Mouse (Mus musculus): ENCODE measurements at regions not wholly inside any gene's neighbourhood (a gene's known extent, or its start where the extent isn't known, plus 50 kb on each side); places are given as distances from the start of the nearest gene placed in this dataset.

- no peaks in the 10 kb centered on the region for H3K36me3 ChIP-seq
- H3K27me3 ChIP-seq, result no peaks in the 10 kb centered on the region
- H3K4me1 ChIP-seq, result peaks cover 40% of the 10 kb centered on the region
- 46% methylated on average over 5 of the region's 5 CpGs for WGBS
- no peak overlapping the region for H3K4me3 ChIP-seq
- no peaks in the 10 kb centered on the region for H3K9me3 ChIP-seq
- H3K9ac ChIP-seq, result no peak overlapping the region
- no peak overlapping the region for H3K27ac ChIP-seq
- no peak overlapping the region for H3K4me2 ChIP-seq (replicated peaks)
- no peak for ATAC-seq (ENCODE audit: low FRiP score, low read depth)
Observed at GRCm38 (mm10) chr8:8324520-8324919, 336.5 kb downstream of the Efnb2 start.

GRCm38 (mm10) chr8:8308253-8308652, 352.8 kb downstream of the Efnb2 start:
- no peaks in the 10 kb centered on the region for H3K27me3 ChIP-seq
- WGBS, result 26% methylated on average over 7 of the region's 7 CpGs
- H3K36me3 ChIP-seq, result no peaks in the 10 kb centered on the region
- ATAC-seq (ENCODE audit: low FRiP score, low read depth), result peak; percentile 88
- H3K4me2 ChIP-seq (replicated peaks), result peak overlapping the region; percentile 37; the same call in 1 of the 2 replicates
- H3K9ac ChIP-seq, result no peak overlapping the region
- peaks cover 22% of the 10 kb centered on the region for H3K4me1 ChIP-seq
- no peak overlapping the region for H3K4me3 ChIP-seq
- H3K27ac ChIP-seq, result peak overlapping the region; percentile 56; the same call in 1 of the 2 replicates
- H3K9me3 ChIP-seq, result no peaks in the 10 kb centered on the region

DNA sequence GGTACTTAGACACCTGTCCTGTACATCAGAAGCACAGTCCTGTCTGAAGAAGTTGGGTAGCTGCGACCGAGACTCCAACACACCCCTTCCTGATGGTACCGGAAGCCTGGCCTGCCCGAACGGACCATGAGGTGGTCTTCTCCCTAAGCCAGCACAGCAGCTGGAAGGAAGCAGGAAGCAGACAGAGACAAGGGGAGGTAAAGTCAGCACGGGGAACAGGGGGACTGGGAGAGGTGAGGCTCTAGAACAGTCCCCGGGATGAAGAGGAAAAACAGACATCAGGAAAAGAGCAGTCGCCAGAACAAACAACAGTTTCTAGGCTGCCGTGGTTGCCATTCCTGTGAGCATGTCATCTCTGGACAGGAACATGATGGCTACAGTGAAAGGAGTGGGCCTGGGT, 353.6 kb downstream of the Efnb2 start:
- Histone ChIP-seq H3K4me2 (replicated peaks) (peak overlapping the region; percentile 37; the same call in 1 of the 2 replicates), H3K4me1 (peaks cover 22% of the 10 kb centered on the region), H3K36me3 (no peaks in the 10 kb centered on the region), H3K9ac (no peak overlapping the region), H3K27me3 (no peaks in the 10 kb centered on the region), H3K27ac (peak overlapping the region; percentile 56; the same call in 1 of the 2 replicates), H3K4me3 (no peak overlapping the region), H3K9me3 (no peaks in the 10 kb centered on the region)
- ATAC-seq (ENCODE audit: low FRiP score, low read depth), result no peak
- WGBS, result 73% methylated on average over 9 of the region's 9 CpGs

DNA sequence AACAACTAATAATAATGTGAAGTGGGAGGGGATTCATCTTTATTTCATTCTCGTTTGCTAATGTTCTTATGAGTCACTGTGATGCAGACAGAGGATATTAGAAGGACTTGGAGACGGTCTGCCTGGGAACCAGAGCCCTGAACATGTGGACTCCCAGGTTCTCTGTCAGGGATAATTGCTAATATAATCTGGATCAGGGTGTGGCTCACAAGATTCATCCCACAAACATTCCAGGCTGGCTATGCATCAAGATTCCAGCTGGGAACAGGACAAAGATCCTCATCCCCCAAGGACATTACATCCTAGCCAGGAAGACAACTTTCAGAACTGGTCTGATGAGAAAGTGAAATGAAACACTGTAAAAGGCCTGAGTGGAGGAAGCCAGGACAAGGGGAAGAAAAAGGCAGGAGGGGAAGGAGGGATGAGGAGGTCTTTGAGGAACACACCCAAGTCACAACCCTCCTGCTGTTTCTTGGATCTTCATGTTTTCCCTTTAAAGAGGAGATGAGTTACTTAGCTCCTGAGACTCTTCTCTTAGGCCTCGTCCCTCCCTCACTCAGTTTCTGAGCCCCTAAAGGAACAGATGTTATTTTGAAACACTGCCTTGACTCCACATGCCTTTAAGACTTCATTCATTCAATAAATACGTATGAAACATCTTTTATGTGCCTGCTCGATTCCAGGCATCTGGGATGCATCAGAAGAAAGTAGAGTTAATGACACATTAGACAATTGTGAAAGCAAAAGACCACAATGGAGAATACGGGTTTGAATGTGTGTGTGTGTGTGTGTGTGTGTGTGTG, 360.9 kb downstream of the Efnb2 start:
- peak; percentile 73 for ATAC-seq (ENCODE audit: low FRiP score, low read depth)
- Histone ChIP-seq H3K27ac (no peak overlapping the region; the same call in 1 of the 2 replicates), H3K27me3 (no peaks in the 10 kb centered on the region), H3K9ac (no peak overlapping the region), H3K9me3 (no peaks in the 10 kb centered on the region), H3K4me1 (0 out of 2 replicates have a peak, but pooled peaks cover 4% of the 10 kb centered on the region), H3K36me3 (no peaks in the 10 kb centered on the region), H3K4me3 (no peak overlapping the region), H3K4me2 (replicated peaks) (no peak overlapping the region)
- 45% methylated on average over 6 of the region's 6 CpGs for WGBS

DNA sequence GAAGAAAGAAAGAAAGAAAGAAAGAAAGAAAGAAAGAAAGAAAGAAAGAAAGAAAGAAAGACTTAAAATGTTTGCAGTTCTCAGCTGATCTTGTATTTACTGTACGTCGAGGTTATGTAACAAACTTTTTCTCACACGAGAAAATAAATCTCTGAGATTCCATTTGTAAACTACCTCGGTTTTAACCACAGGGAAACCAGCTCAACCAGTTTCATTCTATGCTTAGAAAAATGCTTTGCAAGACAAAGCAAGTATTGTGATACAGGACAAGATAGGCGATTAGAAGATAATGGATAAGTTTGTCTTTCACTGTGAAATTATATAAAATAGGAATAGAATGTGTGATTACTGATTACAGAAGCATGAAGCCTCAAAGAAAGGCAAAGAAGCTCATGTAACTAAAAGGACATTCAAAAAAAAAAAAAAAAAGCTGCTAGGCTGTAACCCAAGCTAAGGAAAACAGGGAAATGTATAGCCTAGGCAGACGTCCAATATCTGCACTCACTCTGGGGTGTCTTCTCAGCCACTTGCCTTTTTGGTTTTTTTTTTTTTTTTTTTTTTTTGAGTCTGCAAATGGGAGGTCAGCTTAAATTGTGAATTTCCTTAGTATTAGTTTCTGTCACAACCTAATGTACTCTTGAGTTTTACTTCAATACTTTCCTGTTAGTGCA, 368.3 kb downstream of the Efnb2 start:
- no peak overlapping the region for H3K9ac ChIP-seq
- no peak overlapping the region for H3K27ac ChIP-seq
- H3K4me2 ChIP-seq (replicated peaks), result no peak overlapping the region
- no peaks in the 10 kb centered on the region for H3K36me3 ChIP-seq
- no peak for ATAC-seq (ENCODE audit: low FRiP score, low read depth)
- H3K4me3 ChIP-seq, result no peak overlapping the region
- no peaks in the 10 kb centered on the region for H3K27me3 ChIP-seq
- H3K4me1 ChIP-seq, result no peaks in the 10 kb centered on the region
- H3K9me3 ChIP-seq, result no peaks in the 10 kb centered on the region
- 64% methylated on average over 6 of the region's 6 CpGs for WGBS

DNA sequence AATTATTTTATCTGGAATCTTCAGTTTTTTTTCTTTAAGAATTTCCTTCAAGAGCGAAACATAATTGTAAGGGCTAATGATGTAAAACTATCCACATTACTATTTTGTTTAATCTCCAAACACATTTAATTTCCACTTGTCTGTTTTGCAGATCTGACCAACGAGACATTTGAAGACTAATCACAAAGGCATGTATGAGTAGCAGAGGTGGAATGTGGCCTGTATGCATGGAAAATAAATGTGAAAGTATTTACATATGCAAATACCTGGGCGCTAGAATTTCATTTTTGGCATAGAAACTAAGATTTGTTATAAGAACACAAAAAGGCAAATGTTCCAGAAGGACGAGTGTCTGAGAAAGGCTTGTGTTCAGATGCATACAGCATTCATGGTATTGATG, 375.2 kb downstream of the Efnb2 start:
- ATAC-seq (ENCODE audit: low FRiP score, low read depth), result no peak
- no peak overlapping the region for H3K4me3 ChIP-seq
- no peaks in the 10 kb centered on the region for H3K27me3 ChIP-seq
- H3K4me1 ChIP-seq, result no peaks in the 10 kb centered on the region
- no peaks in the 10 kb centered on the region for H3K9me3 ChIP-seq
- H3K27ac ChIP-seq, result no peak overlapping the region
- no peaks in the 10 kb centered on the region for H3K36me3 ChIP-seq
- H3K9ac ChIP-seq, result no peak overlapping the region
- WGBS, result 77% methylated on average over 4 of the region's 4 CpGs
- no peak overlapping the region for H3K4me2 ChIP-seq (replicated peaks)

GRCm38 (mm10) chr8:8274987-8275386, 386.1 kb downstream of the Efnb2 start:
- Histone ChIP-seq H3K9ac (no peak overlapping the region), H3K9me3 (no peaks in the 10 kb centered on the region), H3K4me2 (replicated peaks) (no peak overlapping the region), H3K36me3 (no peaks in the 10 kb centered on the region), H3K4me1 (no peaks in the 10 kb centered on the region), H3K27ac (no peak overlapping the region), H3K4me3 (no peak overlapping the region), H3K27me3 (no peaks in the 10 kb centered on the region)
- no peak for ATAC-seq (ENCODE audit: low FRiP score, low read depth)
- WGBS, result 66% methylated on average over 1 of the region's 1 CpGs

DNA sequence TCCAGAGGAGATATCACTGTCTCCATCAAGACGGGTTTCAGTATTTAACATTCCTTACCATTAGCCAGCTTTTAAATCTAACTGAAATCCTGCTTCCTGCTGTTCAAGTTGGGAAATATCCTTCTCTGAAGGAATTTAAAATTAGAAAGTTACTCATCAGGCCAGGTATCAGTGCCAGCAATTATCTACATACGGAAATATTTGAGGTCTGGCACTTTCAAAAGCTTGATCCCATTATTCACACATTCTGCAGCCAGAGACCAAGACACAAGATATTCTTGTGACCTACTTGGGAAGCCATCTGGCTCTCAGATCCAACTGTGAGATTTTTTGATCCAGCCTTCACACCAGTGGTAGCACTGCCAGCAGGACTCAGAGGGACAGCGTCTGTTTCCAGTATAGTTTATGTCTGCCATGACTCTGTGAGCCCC, 386.8 kb downstream of the Efnb2 start:
- Histone ChIP-seq H3K4me2 (replicated peaks) (no peak overlapping the region), H3K4me1 (no peaks in the 10 kb centered on the region), H3K36me3 (no peaks in the 10 kb centered on the region), H3K27ac (no peak overlapping the region), H3K27me3 (no peaks in the 10 kb centered on the region), H3K9ac (no peak overlapping the region), H3K4me3 (no peak overlapping the region), H3K9me3 (no peaks in the 10 kb centered on the region)
- 53% methylated on average over 3 of the region's 3 CpGs for WGBS
- no peak for ATAC-seq (ENCODE audit: low FRiP score, low read depth)

DNA sequence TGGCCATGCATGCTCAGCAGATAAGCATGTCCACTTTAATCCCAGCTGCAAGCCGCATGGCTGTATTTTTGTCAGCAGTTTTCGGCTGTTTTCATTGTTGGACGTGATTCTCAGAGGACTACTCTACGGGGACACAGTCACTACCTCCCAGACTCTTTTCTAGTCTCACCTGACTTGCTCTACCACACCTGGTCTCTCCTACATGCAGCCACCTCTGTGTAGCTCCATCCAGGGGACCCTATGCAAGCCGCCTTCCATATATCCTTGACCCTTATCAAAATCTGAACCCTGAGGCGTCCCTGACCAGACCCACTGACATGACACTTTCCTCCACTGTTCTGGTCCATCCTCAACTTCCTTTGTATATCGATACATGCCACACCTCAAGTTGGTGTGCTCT, 402.2 kb downstream of the Efnb2 start:
- no peak overlapping the region for H3K27ac ChIP-seq
- 0 out of 2 replicates have a peak, but pooled peaks have one; percentile 36 for ATAC-seq (ENCODE audit: low FRiP score, low read depth)
- WGBS, result 82% methylated on average over 7 of the region's 7 CpGs

GRCm38 (mm10) chr8:8258231-8258638, 402.8 kb downstream of the Efnb2 start:
- Histone ChIP-seq H3K27me3 (no peaks in the 10 kb centered on the region), H3K36me3 (no peaks in the 10 kb centered on the region), H3K9me3 (no peaks in the 10 kb centered on the region), H3K27ac (no peak overlapping the region), H3K4me2 (replicated peaks) (0 out of 2 replicates have a peak overlapping the region, but pooled peaks have one; percentile 11), H3K4me1 (peaks cover 14% of the 10 kb centered on the region), H3K9ac (no peak overlapping the region), H3K4me3 (no peak overlapping the region)
- 20% methylated on average over 9 of the region's 9 CpGs for WGBS
- peak; percentile 67; the same call in 1 of the 2 replicates for ATAC-seq (ENCODE audit: low FRiP score, low read depth)

More for the DNA sequence above, 402.2 kb downstream of the Efnb2 start:
- Histone ChIP-seq H3K4me3 (no peak overlapping the region), H3K4me1 (peaks cover 14% of the 10 kb centered on the region), H3K27me3 (no peaks in the 10 kb centered on the region), H3K9me3 (no peaks in the 10 kb centered on the region), H3K9ac (no peak overlapping the region), H3K36me3 (no peaks in the 10 kb centered on the region), H3K4me2 (replicated peaks) (no peak overlapping the region)

- Histone ChIP-seq H3K4me3 (no peak overlapping the region), H3K27me3 (no peaks in the 10 kb centered on the region), H3K27ac (no peak overlapping the region), H3K9ac (no peak overlapping the region), H3K4me2 (replicated peaks) (no peak overlapping the region), H3K9me3 (no peaks in the 10 kb centered on the region), H3K4me1 (peaks cover 14% of the 10 kb centered on the region), H3K36me3 (no peaks in the 10 kb centered on the region)
- peak; percentile 66; the same call in 1 of the 2 replicates for ATAC-seq (ENCODE audit: low FRiP score, low read depth)
- WGBS, result 7% methylated on average over 1 of the region's 1 CpGs
Observed at GRCm38 (mm10) chr8:8256327-8256726, 404.7 kb downstream of the Efnb2 start.

DNA sequence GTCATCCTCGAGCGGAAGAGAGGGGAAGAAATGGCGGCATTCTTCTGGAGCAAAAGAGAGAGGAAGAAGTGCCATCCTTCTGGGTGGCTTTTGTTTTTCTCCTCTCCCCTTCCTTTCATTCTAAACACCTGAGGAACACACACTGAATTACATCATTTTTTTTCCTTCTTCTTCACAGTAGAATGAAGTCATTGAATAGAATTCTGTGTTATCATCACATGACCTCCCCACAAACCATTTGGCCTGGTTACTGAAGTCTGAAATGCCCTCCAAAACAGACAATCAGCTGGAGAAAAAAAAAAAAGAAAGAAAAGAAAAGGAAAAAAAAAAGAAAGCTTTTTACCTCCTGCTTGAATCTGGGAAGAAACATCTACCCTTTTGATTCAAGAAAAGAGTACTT, 406.6 kb downstream of the Efnb2 start:
- Histone ChIP-seq H3K27me3 (no peaks in the 10 kb centered on the region; the same call in 1 of the 2 replicates), H3K4me3 (no peak overlapping the region), H3K9ac (no peak overlapping the region), H3K4me2 (replicated peaks) (no peak overlapping the region), H3K27ac (no peak overlapping the region), H3K9me3 (no peaks in the 10 kb centered on the region), H3K4me1 (peaks cover 14% of the 10 kb centered on the region), H3K36me3 (no peaks in the 10 kb centered on the region)
- WGBS, result 91% methylated on average over 3 of the region's 3 CpGs
- no peak for ATAC-seq (ENCODE audit: low FRiP score, low read depth)

Data from limb, embryonic 13.5 days (tissue).